Mouse (Mus musculus) macrophage (primary cell): ENCODE measurements around the gene Cd59a. TPM values are rescaled to one million over a fixed set of nuclear protein-coding genes. Genes with fewer than 3 reads are reported as not detected.
"Not testable (repeated sequence)": the region's sequence is repeated elsewhere in the genome, so short reads cannot be mapped to it uniquely, and the experiment has no call there.

Experiments
- H3K27ac ChIP-seq: fragments of 350-480 bp; formaldehyde crosslinking; 2 replicates; pipeline ENCODE4 v1.9.0; 2021
- H3K36me3 ChIP-seq: fragments of 350-480 bp; formaldehyde crosslinking; 2 replicates; pipeline ENCODE4 v1.9.0; 2021; ENCODE audit errors: inconsistent target
- H3K4me3 ChIP-seq: fragments of 350-480 bp; formaldehyde crosslinking; 2 replicates; pipeline ENCODE4 v1.9.0; 2021; ENCODE audit errors: inconsistent target
- H3K79me2 ChIP-seq: fragments of 350-480 bp; formaldehyde crosslinking; 2 replicates; pipeline ENCODE4 v1.9.0; 2021; ENCODE audit errors: inconsistent target
- WGBS: methylation state at CpG from one replicate; pipeline ENCODE4 v1.1.7; 2026; ENCODE audit warnings: inconsistent platforms; ENCODE audit not compliant: missing documents; 5-methylcytosine and 5-hydroxymethylcytosine counted together
- polyA plus RNA-seq: library from polyadenylated mRNA; stranded (reverse); fragments of 250-400 nt; gene quantifications from 3 replicates; pipeline ENCODE4 v1.2.4, GENCODE M21; 2018; ENCODE audit warnings: inconsistent platforms

The Cd59a gene
- polyA plus RNA-seq, 1 experiment from 2014 or later = 13.2 TPM

DNA sequence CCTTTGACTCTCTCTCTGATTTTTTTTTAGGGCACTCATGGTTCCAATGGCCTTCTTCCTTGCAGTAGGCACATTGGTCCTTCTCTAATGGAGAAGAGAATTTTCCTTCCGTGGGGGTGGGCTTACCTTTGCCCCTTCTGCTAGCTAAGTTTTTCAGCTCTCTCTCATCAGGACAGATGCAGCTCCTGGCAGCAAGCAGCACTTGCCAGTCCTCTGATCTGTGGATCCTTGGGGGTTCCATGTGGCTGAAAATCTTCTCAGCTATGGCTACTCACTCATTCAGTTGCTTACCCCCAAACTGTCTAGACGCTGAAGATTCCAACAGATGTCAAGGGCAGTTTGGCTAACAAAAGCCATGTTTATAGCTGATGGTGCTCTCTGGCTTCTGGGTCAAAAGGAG lies 2.3 kb upstream of the Cd59a start:
- 92% methylated on average over 2 of the region's 2 CpGs for WGBS
- no peak overlapping the region for H3K27ac ChIP-seq
- H3K36me3 ChIP-seq = no peaks in the 10 kb centered on the region
- no peak overlapping the region for H3K4me3 ChIP-seq
- no peaks in the 10 kb centered on the region for H3K79me2 ChIP-seq

DNA sequence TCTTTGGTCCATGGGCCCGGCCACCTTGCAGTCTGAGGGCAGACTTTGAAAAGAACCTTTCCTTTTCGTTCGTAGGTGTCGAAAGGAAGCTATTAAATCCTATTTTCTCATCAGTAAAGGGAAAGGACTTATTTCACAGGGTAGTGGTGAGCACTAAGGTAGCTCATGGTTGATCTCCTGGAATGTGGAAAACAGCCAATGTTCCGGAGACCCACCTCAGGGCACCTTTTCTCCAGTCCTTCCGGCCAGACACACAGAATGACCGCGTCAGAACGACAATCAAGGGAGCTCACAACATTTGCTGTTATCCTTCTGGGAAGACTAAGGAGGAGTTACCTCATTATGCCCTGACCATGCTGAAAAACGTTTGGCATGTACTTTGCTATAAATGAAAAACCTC lies 655 bp downstream of the Cd59a start:
- no peaks in the 10 kb centered on the region for H3K36me3 ChIP-seq
- no peaks in the 10 kb centered on the region for H3K79me2 ChIP-seq
- 65% methylated on average over 10 of the region's 10 CpGs for WGBS
- peak overlapping the region; percentile 39 for H3K4me3 ChIP-seq
- H3K27ac ChIP-seq = no peak overlapping the region

- H3K79me2 ChIP-seq, H3K4me3 ChIP-seq, H3K36me3 ChIP-seq, H3K27ac ChIP-seq: not testable (repeated sequence)
- 100% methylated on average over 1 of the region's 1 CpGs for WGBS
Observed at GRCm38 (mm10) chr2:104096796-104097195, 1.2 kb downstream of the Cd59a start.

DNA sequence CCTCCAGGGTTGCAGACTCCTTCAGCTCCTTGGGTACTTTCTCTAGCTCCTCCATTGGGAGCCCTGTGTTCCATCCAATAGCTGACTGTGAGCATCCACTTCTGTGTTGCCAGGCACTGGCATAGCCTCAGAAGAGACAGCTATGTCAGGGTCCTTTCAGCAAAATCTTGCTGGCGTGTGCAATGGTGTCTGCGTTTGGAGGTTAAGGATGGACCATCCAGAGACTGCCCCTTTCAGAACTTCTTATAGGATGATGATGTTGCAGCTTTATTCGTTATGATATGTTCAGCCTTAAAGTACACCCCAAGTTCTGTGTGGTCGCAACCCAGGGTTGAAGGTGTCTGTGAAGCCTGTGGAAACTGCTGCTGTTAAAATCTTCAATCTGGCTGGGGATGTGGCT lies 1.8 kb downstream of the Cd59a start:
- 96% methylated on average over 4 of the region's 4 CpGs for WGBS
- H3K79me2 ChIP-seq, H3K4me3 ChIP-seq, H3K36me3 ChIP-seq, H3K27ac ChIP-seq: not testable (repeated sequence)

GRCm38 (mm10) chr2:104098529-104099230 lies 3.1 kb downstream of the Cd59a start:
- 39% methylated on average over 3 of the region's 3 CpGs for WGBS
- Histone ChIP-seq H3K4me3 (no peak overlapping the region), H3K27ac (no peak overlapping the region), H3K79me2 (no peaks in the 10 kb centered on the region), H3K36me3 (no peaks in the 10 kb centered on the region)

GRCm38 (mm10) chr2:104099231-104099585 lies 3.6 kb downstream of the Cd59a start:
- WGBS = 100% methylated on average over 2 of the region's 2 CpGs
- no peaks in the 10 kb centered on the region for H3K36me3 ChIP-seq
- H3K79me2 ChIP-seq = no peaks in the 10 kb centered on the region
- H3K27ac ChIP-seq = no peak overlapping the region
- no peak overlapping the region for H3K4me3 ChIP-seq

DNA sequence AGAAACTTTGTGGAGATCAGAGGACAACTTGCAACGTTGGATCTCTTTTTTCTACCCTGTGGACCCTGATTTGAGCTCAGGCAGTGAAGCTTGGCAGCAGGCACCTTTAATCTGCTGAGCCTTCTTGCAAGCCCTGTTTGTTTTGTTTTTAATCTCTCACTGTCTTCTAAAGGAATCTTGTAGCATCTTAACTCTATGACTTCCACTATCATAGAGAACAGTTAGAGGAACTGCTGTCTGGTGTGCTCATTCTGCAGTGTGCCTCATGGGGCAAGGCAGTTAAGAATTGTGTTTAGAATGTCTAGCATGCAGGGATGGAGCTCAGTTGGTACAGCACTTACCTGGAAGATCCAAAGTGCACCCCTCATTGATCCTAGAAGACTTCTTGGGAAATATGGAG lies 4.3 kb downstream of the Cd59a start:
- WGBS = 80% methylated on average over 1 of the region's 1 CpGs
- no peaks in the 10 kb centered on the region for H3K79me2 ChIP-seq
- H3K36me3 ChIP-seq = no peaks in the 10 kb centered on the region
- no peak overlapping the region for H3K4me3 ChIP-seq
- H3K27ac ChIP-seq = no peak overlapping the region

DNA sequence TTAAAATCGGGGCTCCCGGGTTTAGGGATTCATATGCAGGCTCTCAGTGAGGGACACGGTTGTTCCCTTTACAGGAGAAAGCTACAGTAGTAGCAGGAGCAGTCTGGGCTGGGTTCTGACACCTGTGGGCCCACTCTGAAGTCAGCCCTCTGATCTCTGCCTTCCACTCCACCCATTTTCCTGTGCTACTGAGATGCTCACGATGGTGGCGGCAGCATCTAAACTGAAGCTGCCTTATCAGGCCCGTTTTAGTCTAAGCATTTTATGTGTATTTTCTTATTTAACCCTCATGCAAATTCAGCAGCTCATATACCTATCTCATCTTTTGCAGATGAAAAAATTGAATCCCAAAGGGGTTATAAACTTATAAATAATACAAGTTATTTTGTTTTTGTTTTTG lies 9.2 kb downstream of the Cd59a start:
- no peak overlapping the region for H3K4me3 ChIP-seq
- H3K36me3 ChIP-seq = no peaks in the 10 kb centered on the region
- H3K79me2 ChIP-seq = no peaks in the 10 kb centered on the region
- no peak overlapping the region for H3K27ac ChIP-seq
- WGBS = 87% methylated on average over 6 of the region's 6 CpGs

- H3K36me3 ChIP-seq, H3K4me3 ChIP-seq, H3K27ac ChIP-seq, H3K79me2 ChIP-seq: not testable (repeated sequence)
- WGBS = 100% methylated on average over 2 of the region's 2 CpGs
Observed at GRCm38 (mm10) chr2:104109021-104109420, 13.4 kb downstream of the Cd59a start.

DNA sequence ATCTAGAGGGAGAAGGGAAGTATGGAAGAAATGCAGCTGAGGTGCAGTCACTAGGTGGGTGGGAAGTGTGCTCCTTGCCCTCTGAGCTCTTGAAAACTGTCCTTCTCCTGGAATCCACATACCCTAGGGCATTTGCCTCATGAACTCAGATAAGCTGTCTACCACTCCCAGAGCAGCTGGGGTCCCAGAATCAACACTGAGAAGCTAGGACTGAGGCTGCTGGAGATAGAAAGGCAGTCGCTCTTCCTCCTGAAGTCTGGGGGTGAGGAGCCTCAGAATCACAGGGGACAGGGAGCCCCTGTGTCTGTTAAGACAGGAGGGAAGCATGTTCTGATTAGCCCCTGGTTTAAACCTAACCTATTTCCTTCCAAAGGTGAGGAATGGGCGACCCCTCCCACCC lies 13.9 kb downstream of the Cd59a start:
- no peaks in the 10 kb centered on the region for H3K36me3 ChIP-seq
- H3K79me2 ChIP-seq = no peaks in the 10 kb centered on the region
- WGBS = 88% methylated on average over 2 of the region's 2 CpGs
- H3K27ac ChIP-seq = peak overlapping the region; percentile 55
- no peak overlapping the region for H3K4me3 ChIP-seq

GRCm38 (mm10) chr2:104110031-104110430 lies 14.4 kb downstream of the Cd59a start:
- Histone ChIP-seq H3K27ac (peak overlapping the region; percentile 55), H3K4me3 (no peak overlapping the region), H3K79me2 (no peaks in the 10 kb centered on the region), H3K36me3 (no peaks in the 10 kb centered on the region)
- 69% methylated on average over 4 of the region's 4 CpGs for WGBS

- H3K4me3 ChIP-seq, H3K36me3 ChIP-seq, H3K27ac ChIP-seq, H3K79me2 ChIP-seq: not testable (repeated sequence)
- WGBS = no CpG with 5 or more reads among the region's 1 CpGs
Observed at GRCm38 (mm10) chr2:104111170-104111797, 15.7 kb downstream of the Cd59a start.

DNA sequence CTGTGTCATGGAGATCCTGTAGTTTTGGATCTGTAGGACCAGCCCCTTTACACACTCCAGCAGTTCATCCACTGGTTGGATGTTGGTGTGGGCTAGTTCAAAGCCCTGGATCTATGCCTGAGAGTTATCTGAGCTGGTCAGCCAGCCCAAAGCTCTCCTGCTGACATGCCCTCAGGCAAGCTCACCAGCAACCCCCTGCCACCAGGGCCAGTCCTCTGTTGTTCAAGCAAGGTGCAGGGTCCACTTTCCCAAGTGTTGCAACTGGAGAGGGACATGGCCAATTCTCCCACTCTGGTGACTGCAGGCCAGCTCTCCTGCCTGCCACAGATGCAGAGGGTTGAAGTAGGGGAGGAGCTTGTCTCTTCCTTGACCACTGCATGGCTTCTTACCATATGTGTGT lies 18.0 kb downstream of the Cd59a start:
- H3K4me3 ChIP-seq, H3K79me2 ChIP-seq, H3K36me3 ChIP-seq, H3K27ac ChIP-seq: not testable (repeated sequence)

GRCm38 (mm10) chr2:104114898-104115297 lies 19.3 kb downstream of the Cd59a start:
- Histone ChIP-seq H3K79me2 (no peaks in the 10 kb centered on the region), H3K4me3 (no peak overlapping the region), H3K36me3 (no peaks in the 10 kb centered on the region), H3K27ac (no peak overlapping the region)
- WGBS = 90% methylated on average over 2 of the region's 3 CpGs

DNA sequence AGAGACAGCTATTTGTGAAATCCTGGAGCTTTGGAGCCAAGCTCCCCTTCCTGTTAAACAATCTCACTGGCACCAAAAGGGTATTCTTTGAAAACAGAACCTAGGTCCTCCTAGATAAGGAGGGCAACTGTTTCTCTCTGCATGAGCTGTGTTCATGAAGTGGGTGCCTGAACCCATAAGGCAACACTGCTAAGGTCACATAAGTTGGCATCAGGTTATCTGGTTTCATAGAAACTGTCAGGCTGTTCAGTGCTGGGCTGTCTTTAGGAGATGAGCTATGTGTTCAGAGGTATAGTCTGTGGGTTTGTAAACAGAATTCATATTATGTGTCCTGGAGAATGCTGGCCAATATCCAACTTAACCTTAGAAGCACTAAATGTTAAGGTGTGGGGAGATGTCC lies 21.6 kb downstream of the Cd59a start:
- H3K4me3 ChIP-seq, H3K79me2 ChIP-seq: not testable (repeated sequence)

GRCm38 (mm10) chr2:104119097-104119496 lies 23.5 kb downstream of the Cd59a start:
- Histone ChIP-seq H3K79me2 (no peaks in the 10 kb centered on the region), H3K4me3 (no peak overlapping the region), H3K36me3 (no peaks in the 10 kb centered on the region), H3K27ac (no peak overlapping the region)
- 100% methylated on average over 1 of the region's 1 CpGs for WGBS

More for the DNA sequence above, 21.6 kb downstream of the Cd59a start:
- not testable (repeated sequence) for H3K27ac ChIP-seq, H3K36me3 ChIP-seq
